Mouse (Mus musculus) cerebellum, adult 2 months (tissue): ENCODE measurements around the gene Eef2k. TPM values are rescaled to one million over a fixed set of nuclear protein-coding genes. Genes with fewer than 3 reads are reported as not detected.

ENCODE experiments used
- DNase-seq, 2 experiments: peaks; one replicate each; pipeline ENCODE4 v3.0.0; 2021
- H3K27ac ChIP-seq: fragments of 200-500 bp; 2 replicates; pipeline ENCODE4 v1.5.1; 2012; ENCODE audit warnings: low read length, control low read depth, inconsistent platforms; ENCODE audit not compliant: insufficient read depth
- H3K27me3 ChIP-seq: fragments of 200-500 bp; 2 replicates; pipeline ENCODE4 v1.6.1; 2012; ENCODE audit warnings: inconsistent platforms, mild to moderate bottlenecking, low read length, moderate library complexity; ENCODE audit not compliant: control insufficient read depth, insufficient read depth
- H3K4me1 ChIP-seq: fragments of 200-500 bp; 2 replicates; pipeline ENCODE4 v1.6.1; 2011; ENCODE audit warnings: low read length; ENCODE audit not compliant: control insufficient read depth, insufficient read depth
- H3K4me3 ChIP-seq: fragments of 200-500 bp; replicated peaks from 2 replicates; pipeline ENCODE3; 2011; ENCODE audit warnings: mild to moderate bottlenecking, low read depth, low read length, control low read depth; ENCODE audit not compliant: insufficient read depth
- CTCF ChIP-seq: fragments of 200-500 bp; IDR thresholded peaks from 2 replicates; pipeline ENCODE4 v1.5.1; 2011; ENCODE audit warnings: low read depth, mild to moderate bottlenecking, control low read depth, low read length, moderate library complexity, borderline replicate concordance; ENCODE audit not compliant: insufficient read depth
- POLR2A ChIP-seq: fragments of 200-500 bp; IDR thresholded peaks from 2 replicates; pipeline ENCODE4 v1.6.1; 2011; ENCODE audit warnings: low read length, control low read depth, borderline replicate concordance; ENCODE audit not compliant: insufficient read depth
- WGBS: fragments of 180-500 bp; shearing (Covaris S2); methylation state at CpG from one replicate; pipeline ENCODE4 v1.1.7; 2018; 5-methylcytosine and 5-hydroxymethylcytosine counted together
- polyA plus RNA-seq: library from polyadenylated mRNA; depleted of rRNA; stranded (reverse); fragments of >200 nt; gene quantifications from 2 replicates; pipeline ENCODE4 v1.2.3, GENCODE M21; 2012

The Eef2k gene
- polyA plus RNA-seq, 1 experiment = 32.0 TPM

- no peak for DNase-seq
These were observed 33.1 kb downstream of the Eef2k start for GRCm38 (mm10) chr7:120875540-120876388.

GRCm38 (mm10) chr7:120878271-120878670 lies 35.6 kb downstream of the Eef2k start:
- TF ChIP-seq CTCF (no peak), POLR2A (no peak)
- Histone ChIP-seq H3K4me1 (peaks cover 13% of the 10 kb centered on the region), H3K4me3 (no peak overlapping the region), H3K27ac (no peak overlapping the region; the same call in 1 of the 2 replicates), H3K27me3 (no peaks in the 10 kb centered on the region)
- WGBS = 11% methylated on average over 6 of the region's 6 CpGs
- peak in 1 of 2 experiments; percentile 52 for DNase-seq

More at GRCm38 (mm10) chr7:120875540-120876388, 33.1 kb downstream of the Eef2k start:
- TF ChIP-seq POLR2A = no peak
- TF ChIP-seq CTCF = no peak
- H3K27me3 ChIP-seq = no peaks in the 10 kb centered on the region
- H3K4me1 ChIP-seq = peaks cover 16% of the 10 kb centered on the region
- H3K27ac ChIP-seq = no peak overlapping the region
- 70% methylated on average over 3 of the region's 3 CpGs for WGBS
- H3K4me3 ChIP-seq = no peak overlapping the region

GRCm38 (mm10) chr7:120879972-120880371 lies 37.3 kb downstream of the Eef2k start:
- 92% methylated on average over 3 of the region's 3 CpGs for WGBS
- no peak overlapping the region for H3K4me3 ChIP-seq
- no peak for TF ChIP-seq CTCF
- TF ChIP-seq POLR2A = no peak

GRCm38 (mm10) chr7:120880770-120881169 lies 38.1 kb downstream of the Eef2k start:
- TF ChIP-seq CTCF (no peak), POLR2A (no peak)
- Histone ChIP-seq H3K27me3 (no peaks in the 10 kb centered on the region), H3K4me1 (peaks cover 7% of the 10 kb centered on the region), H3K4me3 (no peak overlapping the region), H3K27ac (no peak overlapping the region)
- DNase-seq = no peak
- 99% methylated on average over 4 of the region's 4 CpGs for WGBS

More at GRCm38 (mm10) chr7:120879972-120880371, 37.3 kb downstream of the Eef2k start:
- H3K4me1 ChIP-seq = peaks cover 12% of the 10 kb centered on the region
- no peak for DNase-seq
- H3K27ac ChIP-seq = no peak overlapping the region
- H3K27me3 ChIP-seq = no peaks in the 10 kb centered on the region

DNA sequence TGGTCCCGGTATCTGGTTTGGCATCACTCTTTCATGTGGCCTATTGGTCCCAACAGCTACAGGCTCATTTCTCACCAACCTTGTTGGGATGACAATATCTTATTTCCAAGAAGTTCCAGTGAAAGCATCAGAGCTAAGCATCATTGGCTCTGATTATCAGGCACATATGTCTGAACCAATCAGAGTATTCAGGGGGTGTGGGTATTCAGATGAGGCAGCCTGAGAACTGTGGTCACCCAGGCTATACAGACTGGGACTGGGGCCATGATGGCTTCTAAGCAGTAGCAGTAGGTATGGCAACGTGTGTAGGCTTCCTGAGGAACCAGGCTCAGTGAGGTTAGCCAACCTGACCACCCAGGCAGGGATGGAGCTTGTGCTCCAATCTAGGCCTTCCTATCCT lies 38.8 kb downstream of the Eef2k start:
- 55% methylated on average over 2 of the region's 2 CpGs for WGBS
- TF ChIP-seq POLR2A (no peak), CTCF (no peak)
- H3K4me1 ChIP-seq = peaks cover 7% of the 10 kb centered on the region
- DNase-seq = no peak
- H3K4me3 ChIP-seq = no peak overlapping the region
- no peaks in the 10 kb centered on the region for H3K27me3 ChIP-seq
- no peak overlapping the region for H3K27ac ChIP-seq

DNA sequence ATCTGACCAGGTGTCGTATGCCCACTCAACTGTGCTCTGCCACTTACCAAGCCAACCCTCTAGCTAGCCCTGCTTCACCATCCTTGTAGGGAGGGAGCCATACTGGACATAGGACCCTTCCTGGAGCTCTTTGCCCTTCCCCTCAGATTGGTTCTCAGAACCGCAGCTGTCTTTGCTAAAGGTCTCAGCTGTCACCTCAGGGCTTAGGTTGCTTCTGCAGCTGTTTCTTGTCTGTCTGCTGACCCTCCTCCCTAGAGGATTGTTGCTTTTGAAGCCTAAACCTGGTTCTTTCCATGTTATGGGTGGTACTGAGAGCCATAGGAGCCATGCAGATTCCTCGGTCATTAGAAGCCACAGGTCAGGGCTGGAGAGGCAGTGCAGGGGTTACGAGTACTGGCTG lies 40.0 kb downstream of the Eef2k start:
- Histone ChIP-seq H3K27ac (no peak overlapping the region), H3K27me3 (no peaks in the 10 kb centered on the region), H3K4me1 (peaks cover 7% of the 10 kb centered on the region), H3K4me3 (no peak overlapping the region)
- TF ChIP-seq CTCF (no peak), POLR2A (no peak)
- DNase-seq = no peak
- 85% methylated on average over 4 of the region's 4 CpGs for WGBS

GRCm38 (mm10) chr7:120883523-120884290 lies 41.1 kb downstream of the Eef2k start:
- TF ChIP-seq CTCF (no peak), POLR2A (no peak)
- H3K4me1 ChIP-seq = no peaks in the 10 kb centered on the region
- no peak for DNase-seq
- H3K27ac ChIP-seq = no peak overlapping the region
- WGBS = 88% methylated on average over 4 of the region's 4 CpGs
- H3K27me3 ChIP-seq = no peaks in the 10 kb centered on the region
- no peak overlapping the region for H3K4me3 ChIP-seq

DNA sequence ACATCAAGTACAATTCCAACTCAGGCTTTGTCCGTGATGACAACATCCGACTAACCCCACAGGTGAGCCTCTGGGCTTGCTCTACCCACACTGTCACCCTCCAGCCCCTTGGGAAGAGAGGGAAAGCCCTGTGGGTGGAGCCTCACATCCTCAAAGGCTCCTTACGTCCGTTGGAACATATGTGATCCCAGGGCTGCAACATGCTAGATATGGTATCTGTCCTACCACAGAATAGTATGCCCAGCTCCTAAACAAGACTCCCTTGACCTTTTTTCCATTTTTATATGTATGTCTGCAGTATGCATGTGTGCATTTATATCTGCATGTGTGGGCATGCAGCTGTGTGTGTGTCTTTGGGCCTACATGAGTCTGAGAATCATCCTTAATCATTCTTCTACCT lies 42.1 kb downstream of the Eef2k start:
- no peak overlapping the region for H3K4me3 ChIP-seq
- no peak for TF ChIP-seq CTCF
- no peak for TF ChIP-seq POLR2A
- no peaks in the 10 kb centered on the region for H3K4me1 ChIP-seq
- 96% methylated on average over 4 of the region's 4 CpGs for WGBS
- no peak for DNase-seq
- H3K27ac ChIP-seq = no peak overlapping the region
- no peaks in the 10 kb centered on the region for H3K27me3 ChIP-seq
